Mouse (Mus musculus) embryonic fibroblast, embryonic 13.5 days (primary cell): Measurements from ENCODE around the gene Gm11639.

Experiments used
- CTCF ChIP-seq: IDR thresholded peaks from 2 replicates; pipeline ENCODE4 v1.5.1; 2011; ENCODE audit warnings: mild to moderate bottlenecking, control low read depth, low read length, moderate library complexity, borderline replicate concordance; ENCODE audit not compliant: insufficient read depth
- POLR2A ChIP-seq: IDR thresholded peaks from 2 replicates; pipeline ENCODE4 v1.6.1; 2011; ENCODE audit warnings: low read depth, mild to moderate bottlenecking, control low read depth, low read length, moderate library complexity

- TF ChIP-seq POLR2A (no peak; the same call in 1 of the 2 replicates), CTCF (no peak)
Observed at GRCm38 (mm10) chr11:105126520-105127029, 441.1 kb downstream of the Gm11639 start.
